Mouse (Mus musculus) erythroblast, embryonic 14.5 days (primary cell): ENCODE measurements around the gene Aadacl2.

Experiments used
- GATA1 ChIP-seq: IDR thresholded peaks from 2 replicates; pipeline ENCODE4 v1.6.1; 2012; ENCODE audit warnings: low read length, inconsistent platforms, mixed read lengths
- TAL1 ChIP-seq: IDR thresholded peaks from 3 replicates; pipeline ENCODE4 v1.6.1; 2012; ENCODE audit warnings: low read length, inconsistent platforms, mixed read lengths

- TF ChIP-seq TAL1, result no peak
- no peak for TF ChIP-seq GATA1
These were observed 47.4 kb downstream of the Aadacl2 start for GRCm38 (mm10) chr3:60053931-60054330.
